Mouse (Mus musculus): ENCODE measurements at regions not wholly inside any gene's neighbourhood (a gene's known extent, or its start where the extent isn't known, plus 50 kb on each side); places are given as distances from the start of the nearest gene placed in this dataset.
A peak's percentile ranks its signal among the peaks of the same experiment; 100 is the strongest.

DNA sequence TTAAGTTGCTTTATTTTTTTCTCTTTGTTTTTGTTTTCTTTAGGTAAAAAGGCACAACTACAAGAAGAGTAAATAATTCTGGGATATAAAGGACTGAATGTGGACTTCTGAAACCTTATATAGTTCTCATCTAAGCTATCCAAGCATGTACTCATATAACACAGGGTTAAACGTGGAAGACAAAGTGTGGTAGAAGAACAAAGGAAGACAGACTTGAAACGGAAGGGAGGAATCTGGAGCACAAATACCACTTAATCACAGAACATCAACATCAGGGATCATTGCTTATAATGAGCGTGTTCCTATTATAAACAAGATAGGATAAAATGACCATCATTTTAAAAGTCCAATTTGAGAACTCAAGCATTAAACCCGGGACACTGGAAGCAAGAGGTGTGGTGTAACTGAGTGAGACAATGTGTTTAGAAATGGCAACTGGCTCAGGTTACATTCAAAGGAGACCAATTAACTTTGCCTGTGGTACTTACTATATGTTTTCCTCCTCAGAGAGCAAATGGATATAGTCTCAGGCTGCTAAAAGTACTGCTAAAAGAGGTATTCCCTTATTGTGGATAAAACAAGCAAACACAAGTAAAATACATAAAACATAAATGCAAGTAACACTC is 96.1 kb upstream of the Hdgfl1 start:
- WGBS: 27% methylated on average over 4 of the region's 4 CpGs
- peak; percentile 71; the same call in 1 of the 2 replicates for ATAC-seq (ENCODE audit: low FRiP score, low TSS enrichment)
- H3K9ac ChIP-seq (replicated peaks; ENCODE audit: low read length): no peak overlapping the region
- no peak overlapping the region for H3K4me3 ChIP-seq (ENCODE audit: low read length)
- H3K9me3 ChIP-seq (ENCODE audit: low read length): no peaks in the 10 kb centered on the region
- H3K4me2 ChIP-seq (replicated peaks; ENCODE audit: low read depth, low read length): no peak overlapping the region
- no peak overlapping the region for H3K27ac ChIP-seq (ENCODE audit: low read length)
- no peaks in the 10 kb centered on the region for H3K36me3 ChIP-seq (ENCODE audit: insufficient read depth, low read length)
- H3K4me1 ChIP-seq (ENCODE audit: insufficient read depth, low read length): 0 out of 2 replicates have a peak, but pooled peaks cover 5% of the 10 kb centered on the region
- H3K27me3 ChIP-seq (ENCODE audit: insufficient read depth, low read length): no peaks in the 10 kb centered on the region

DNA sequence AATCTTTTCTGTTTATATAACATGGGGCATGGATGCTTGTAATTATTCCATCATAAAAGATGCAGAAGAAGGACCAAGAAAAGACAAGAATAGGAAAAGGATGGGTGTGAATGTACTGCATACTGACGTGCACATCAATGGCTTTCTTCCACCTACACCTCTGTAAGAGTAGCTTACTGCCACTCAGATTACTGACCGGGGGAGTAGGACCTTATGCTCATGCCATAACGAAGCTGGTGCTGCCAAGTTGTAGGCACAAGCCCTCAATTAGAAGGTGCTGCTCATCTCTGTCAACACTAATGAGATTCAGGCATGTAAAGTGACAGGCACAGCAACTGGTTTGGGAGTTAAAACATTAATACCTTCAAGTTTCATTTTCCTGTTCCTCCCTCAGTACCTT is 97.8 kb upstream of the Hdgfl1 start:
- WGBS: 64% methylated on average over 3 of the region's 3 CpGs
- Histone ChIP-seq H3K9me3 (ENCODE audit: low read length) (no peaks in the 10 kb centered on the region), H3K27ac (ENCODE audit: low read length) (no peak overlapping the region)

GRCm38 (mm10) chr13:26916477-26916876 is 140.9 kb upstream of the Prl start:
- no peaks in the 10 kb centered on the region for H3K36me3 ChIP-seq (ENCODE audit: insufficient read depth, low read length)
- peak; percentile 81; the same call in 1 of the 2 replicates for ATAC-seq (ENCODE audit: low FRiP score, low TSS enrichment)
- H3K4me1 ChIP-seq (ENCODE audit: insufficient read depth, low read length): peaks cover 4% of the 10 kb centered on the region; the same call in 1 of the 2 replicates
- H3K9me3 ChIP-seq (ENCODE audit: low read length): no peaks in the 10 kb centered on the region
- no peak overlapping the region for H3K4me2 ChIP-seq (replicated peaks; ENCODE audit: low read depth, low read length)
- no peak overlapping the region for H3K27ac ChIP-seq (ENCODE audit: low read length)
- H3K4me3 ChIP-seq (ENCODE audit: low read length): no peak overlapping the region
- WGBS: 42% methylated on average over 7 of the region's 7 CpGs
- H3K9ac ChIP-seq (replicated peaks; ENCODE audit: low read length): no peak overlapping the region
- no peaks in the 10 kb centered on the region for H3K27me3 ChIP-seq (ENCODE audit: insufficient read depth, low read length)

More for the DNA sequence above, 97.8 kb upstream of the Hdgfl1 start:
- no peak for ATAC-seq (ENCODE audit: low FRiP score, low TSS enrichment)
- Histone ChIP-seq H3K27me3 (ENCODE audit: insufficient read depth, low read length) (no peaks in the 10 kb centered on the region), H3K9ac (replicated peaks; ENCODE audit: low read length) (no peak overlapping the region), H3K4me3 (ENCODE audit: low read length) (no peak overlapping the region), H3K4me2 (replicated peaks; ENCODE audit: low read depth, low read length) (no peak overlapping the region), H3K36me3 (ENCODE audit: insufficient read depth, low read length) (no peaks in the 10 kb centered on the region), H3K4me1 (ENCODE audit: insufficient read depth, low read length) (0 out of 2 replicates have a peak, but pooled peaks cover 5% of the 10 kb centered on the region)

GRCm38 (mm10) chr13:26932695-26933438 is 124.5 kb upstream of the Prl start:
- Histone ChIP-seq H3K9me3 (ENCODE audit: low read length) (no peaks in the 10 kb centered on the region), H3K27me3 (ENCODE audit: insufficient read depth, low read length) (no peaks in the 10 kb centered on the region), H3K36me3 (ENCODE audit: insufficient read depth, low read length) (no peaks in the 10 kb centered on the region), H3K27ac (ENCODE audit: low read length) (peak overlapping the region; percentile 53; the same call in 1 of the 2 replicates), H3K4me3 (ENCODE audit: low read length) (no peak overlapping the region), H3K9ac (replicated peaks; ENCODE audit: low read length) (no peak overlapping the region), H3K4me2 (replicated peaks; ENCODE audit: low read depth, low read length) (no peak overlapping the region), H3K4me1 (ENCODE audit: insufficient read depth, low read length) (0 out of 2 replicates have a peak, but pooled peaks cover 4% of the 10 kb centered on the region)
- ATAC-seq (ENCODE audit: low FRiP score, low TSS enrichment): peak; percentile 89
- WGBS: 11% methylated on average over 4 of the region's 4 CpGs

- Histone ChIP-seq H3K4me1 (ENCODE audit: insufficient read depth, low read length) (0 out of 2 replicates have a peak, but pooled peaks cover 4% of the 10 kb centered on the region), H3K9ac (replicated peaks; ENCODE audit: low read length) (no peak overlapping the region), H3K27ac (ENCODE audit: low read length) (peak overlapping the region; percentile 38; the same call in 1 of the 2 replicates), H3K4me3 (ENCODE audit: low read length) (no peak overlapping the region), H3K36me3 (ENCODE audit: insufficient read depth, low read length) (no peaks in the 10 kb centered on the region), H3K4me2 (replicated peaks; ENCODE audit: low read depth, low read length) (no peak overlapping the region), H3K9me3 (ENCODE audit: low read length) (no peaks in the 10 kb centered on the region), H3K27me3 (ENCODE audit: insufficient read depth, low read length) (no peaks in the 10 kb centered on the region)
- ATAC-seq (ENCODE audit: low FRiP score, low TSS enrichment): no peak
- 34% methylated on average over 5 of the region's 5 CpGs for whole genome bisulfite sequencing
Measured at GRCm38 (mm10) chr13:26933838-26934237, 123.5 kb upstream of the Prl start.

GRCm38 (mm10) chr13:26940436-26940835 is 116.9 kb upstream of the Prl start:
- no peak for ATAC-seq (ENCODE audit: low FRiP score, low TSS enrichment)
- Histone ChIP-seq H3K4me1 (ENCODE audit: insufficient read depth, low read length) (no peaks in the 10 kb centered on the region), H3K4me2 (replicated peaks; ENCODE audit: low read depth, low read length) (no peak overlapping the region), H3K4me3 (ENCODE audit: low read length) (no peak overlapping the region), H3K27ac (ENCODE audit: low read length) (no peak overlapping the region), H3K9ac (replicated peaks; ENCODE audit: low read length) (no peak overlapping the region), H3K36me3 (ENCODE audit: insufficient read depth, low read length) (no peaks in the 10 kb centered on the region), H3K27me3 (ENCODE audit: insufficient read depth, low read length) (no peaks in the 10 kb centered on the region), H3K9me3 (ENCODE audit: low read length) (no peaks in the 10 kb centered on the region)

DNA sequence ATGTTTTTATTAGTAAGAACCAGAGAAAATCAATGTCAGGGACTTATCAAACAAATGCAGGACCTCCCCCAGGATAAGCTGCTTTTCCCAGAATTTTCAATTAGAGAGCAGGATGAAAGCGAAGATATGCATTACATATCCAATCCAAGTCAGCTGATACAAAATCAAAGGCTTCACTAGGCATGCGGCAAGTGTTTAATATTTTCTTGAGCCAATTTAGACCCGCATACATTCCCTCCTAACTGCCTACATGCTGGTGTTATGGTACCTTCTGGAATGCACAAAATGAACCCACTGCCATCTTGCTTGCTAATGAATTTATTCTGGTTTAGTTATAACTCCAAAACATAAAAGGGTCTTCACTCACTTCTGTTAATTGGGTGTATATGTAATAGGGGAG is 112.9 kb upstream of the Prl start:
- no peak overlapping the region for H3K27ac ChIP-seq (ENCODE audit: low read length)
- H3K36me3 ChIP-seq (ENCODE audit: insufficient read depth, low read length): no peaks in the 10 kb centered on the region
- H3K9ac ChIP-seq (replicated peaks; ENCODE audit: low read length): no peak overlapping the region
- no peaks in the 10 kb centered on the region for H3K27me3 ChIP-seq (ENCODE audit: insufficient read depth, low read length)
- no peak overlapping the region for H3K4me3 ChIP-seq (ENCODE audit: low read length)
- H3K4me1 ChIP-seq (ENCODE audit: insufficient read depth, low read length): no peaks in the 10 kb centered on the region
- H3K9me3 ChIP-seq (ENCODE audit: low read length): no peaks in the 10 kb centered on the region
- WGBS: 92% methylated on average over 3 of the region's 3 CpGs
- no peak for ATAC-seq (ENCODE audit: low FRiP score, low TSS enrichment)
- H3K4me2 ChIP-seq (replicated peaks; ENCODE audit: low read depth, low read length): no peak overlapping the region

DNA sequence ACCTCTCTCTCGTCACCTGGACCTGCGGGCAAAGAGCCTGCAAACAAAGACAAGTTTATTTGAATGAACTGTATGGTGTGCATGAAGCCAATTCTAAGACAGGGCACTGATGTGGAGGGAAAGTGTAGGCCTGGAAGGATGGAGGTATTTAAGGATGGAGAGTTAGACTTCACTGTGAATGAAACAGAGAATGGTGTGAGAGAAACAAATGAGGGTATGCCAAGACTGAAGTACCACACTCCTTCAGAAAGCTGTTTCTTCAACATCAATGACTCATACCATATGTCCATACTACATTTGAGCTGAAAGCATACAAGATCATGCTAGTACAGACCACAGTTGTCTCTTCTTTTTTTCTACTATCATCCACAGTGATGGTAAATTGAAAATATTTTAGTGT is 105.9 kb upstream of the Prl start:
- no peaks in the 10 kb centered on the region for H3K9me3 ChIP-seq (ENCODE audit: low read length)
- no peak overlapping the region for H3K9ac ChIP-seq (replicated peaks; ENCODE audit: low read length)
- no peaks in the 10 kb centered on the region for H3K36me3 ChIP-seq (ENCODE audit: insufficient read depth, low read length)
- H3K4me2 ChIP-seq (replicated peaks; ENCODE audit: low read depth, low read length): no peak overlapping the region
- H3K27me3 ChIP-seq (ENCODE audit: insufficient read depth, low read length): no peaks in the 10 kb centered on the region
- WGBS: 88% methylated on average over 2 of the region's 2 CpGs
- H3K4me1 ChIP-seq (ENCODE audit: insufficient read depth, low read length): no peaks in the 10 kb centered on the region
- no peak for ATAC-seq (ENCODE audit: low FRiP score, low TSS enrichment)
- H3K4me3 ChIP-seq (ENCODE audit: low read length): no peak overlapping the region
- no peak overlapping the region for H3K27ac ChIP-seq (ENCODE audit: low read length)

GRCm38 (mm10) chr13:26953834-26954233 is 103.5 kb upstream of the Prl start:
- ATAC-seq (ENCODE audit: low FRiP score, low TSS enrichment): no peak
- Histone ChIP-seq H3K9me3 (ENCODE audit: low read length) (no peaks in the 10 kb centered on the region), H3K9ac (replicated peaks; ENCODE audit: low read length) (no peak overlapping the region), H3K36me3 (ENCODE audit: insufficient read depth, low read length) (no peaks in the 10 kb centered on the region), H3K4me1 (ENCODE audit: insufficient read depth, low read length) (no peaks in the 10 kb centered on the region), H3K27ac (ENCODE audit: low read length) (no peak overlapping the region), H3K4me3 (ENCODE audit: low read length) (no peak overlapping the region), H3K27me3 (ENCODE audit: insufficient read depth, low read length) (no peaks in the 10 kb centered on the region), H3K4me2 (replicated peaks; ENCODE audit: low read depth, low read length) (no peak overlapping the region)
- 81% methylated on average over 2 of the region's 2 CpGs for WGBS

DNA sequence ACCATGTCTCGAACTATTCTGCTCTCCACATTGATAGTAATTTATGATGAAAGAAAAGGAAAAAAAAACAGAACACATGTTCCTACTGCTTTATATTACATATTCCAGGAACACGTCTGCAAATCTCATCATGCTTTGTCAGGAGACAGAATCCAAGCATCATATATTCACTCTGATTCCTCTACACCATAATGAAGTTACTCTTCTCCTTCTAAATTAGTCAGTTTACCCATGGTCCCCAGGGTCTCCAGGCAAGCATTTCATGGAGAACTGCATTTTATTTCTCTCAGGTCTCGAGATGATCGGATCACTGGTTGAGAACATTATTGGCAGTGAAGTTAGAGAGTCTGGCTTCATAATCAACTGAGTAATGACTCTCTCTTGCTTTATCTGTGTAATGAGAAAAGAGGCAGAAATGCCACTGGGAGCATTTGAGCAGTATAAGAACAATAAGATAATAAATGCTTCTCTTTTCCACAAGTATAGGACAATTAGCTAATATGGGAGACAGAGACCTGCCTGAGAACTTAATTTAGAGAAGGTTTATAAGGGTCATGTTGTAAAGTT is 97.8 kb upstream of the Prl start:
- WGBS: 66% methylated on average over 4 of the region's 4 CpGs
- no peaks in the 10 kb centered on the region for H3K9me3 ChIP-seq (ENCODE audit: low read length)
- H3K27ac ChIP-seq (ENCODE audit: low read length): no peak overlapping the region
- H3K4me3 ChIP-seq (ENCODE audit: low read length): no peak overlapping the region
- H3K4me1 ChIP-seq (ENCODE audit: insufficient read depth, low read length): no peaks in the 10 kb centered on the region
- H3K27me3 ChIP-seq (ENCODE audit: insufficient read depth, low read length): no peaks in the 10 kb centered on the region
- no peak overlapping the region for H3K4me2 ChIP-seq (replicated peaks; ENCODE audit: low read depth, low read length)
- H3K36me3 ChIP-seq (ENCODE audit: insufficient read depth, low read length): no peaks in the 10 kb centered on the region
- ATAC-seq (ENCODE audit: low FRiP score, low TSS enrichment): no peak
- H3K9ac ChIP-seq (replicated peaks; ENCODE audit: low read length): no peak overlapping the region
